Mouse (Mus musculus) gastrocnemius, postnatal 10 days (tissue): ENCODE data around the gene Rad51c. TPM values are rescaled to one million over a fixed set of nuclear protein-coding genes. Genes with fewer than 3 reads are reported as not detected.
A peak's percentile ranks its signal among the peaks of the same experiment; 100 is the strongest.

Source experiments
- DNase-seq: peaks from one replicate; pipeline ENCODE4 v3.0.0; 2021; ENCODE audit warnings: mixed read lengths
- total RNA-seq, 2 experiments: library from RNA; stranded (reverse); gene quantifications; 2 replicates each; pipeline ENCODE4 v1.2.3; 2021

Gene Rad51c
- total RNA-seq, 2 experiments from 2014 or later: 1.5 to 1.7 TPM

GRCm38 (mm10) chr11:87367061-87367460 lies 37.7 kb downstream of the Rad51c start:
- DNase-seq: no peak

- no peak for DNase-seq
Measured at GRCm38 (mm10) chr11:87365120-87365519, 39.6 kb downstream of the Rad51c start.

- no peak for DNase-seq
Measured at GRCm38 (mm10) chr11:87359262-87359612, 45.5 kb downstream of the Rad51c start.

GRCm38 (mm10) chr11:87358331-87359261 lies 46.2 kb downstream of the Rad51c start, which contains the start of gene Ppm1e:
Gene Ppm1e (minus strand): TSS chr11:87359023.
- DNase-seq: peak; percentile 56

GRCm38 (mm10) chr11:87357317-87358300 lies 47.1 kb downstream of the Rad51c start:
- DNase-seq: no peak

GRCm38 (mm10) chr11:87354861-87355260 lies 49.9 kb downstream of the Rad51c start:
- no peak for DNase-seq

GRCm38 (mm10) chr11:87353646-87354170 lies 51.0 kb downstream of the Rad51c start:
- DNase-seq: no peak

Other genes with a start within 250 kb of the Rad51c start
- gene Ppm1e, start 45.9 kb downstream of the Rad51c start, total RNA-seq: 1 to 10 TPM in 1 of 2 experiments, under 1 TPM in 1; 0.75 to 1.7 TPM
- 1 to 10 TPM in 1 of 2 experiments, under 1 TPM in 1; 0.45 to 1.4 TPM for gene Tex14, start 111 bp upstream of the Rad51c start, total RNA-seq
- gene Gm11492, start 161.7 kb upstream of the Rad51c start, total RNA-seq: not detected
- 10 to 100 TPM; 45.9 to 59.6 TPM for gene Sept4, start 163.9 kb upstream of the Rad51c start, total RNA-seq
- 10 to 100 TPM; 10.9 to 13.3 TPM for gene Mtmr4, start 187.2 kb upstream of the Rad51c start, total RNA-seq
- gene Hsf5, start 212.2 kb upstream of the Rad51c start, total RNA-seq: under 1 TPM in 1 of 2 experiments, not detected in 1; 0.05 TPM